Mouse (Mus musculus) heart, embryonic 12.5 days (tissue): ENCODE measurements around the gene Des. TPM values are rescaled to one million over a fixed set of nuclear protein-coding genes. Genes with fewer than 3 reads are reported as not detected.

Experiments used
- ATAC-seq: fragments of 200-750 bp; cut with Nextera tagmentation; 2 replicates; pipeline ENCODE4 v1.8.0; 2017; ENCODE audit warnings: moderate TSS enrichment, moderate library complexity; ENCODE audit not compliant: insufficient number of reproducible peaks, low FRiP score
- H3K27ac ChIP-seq: fragments of 300-500 bp; sonication (generic); 2 replicates; pipeline ENCODE4 v1.5.1; 2016; ENCODE audit warnings: mild to moderate bottlenecking, moderate library complexity; ENCODE audit not compliant: poor library complexity, severe bottlenecking
- H3K27me3 ChIP-seq: fragments of 300-500 bp; sonication (generic); replicated peaks from 2 replicates; pipeline ENCODE4 v1.6.1; 2016; ENCODE audit warnings: mild to moderate bottlenecking, moderate library complexity
- H3K36me3 ChIP-seq: fragments of 300-500 bp; sonication (generic); 2 replicates; pipeline ENCODE4 v1.6.1; 2016; ENCODE audit warnings: mild to moderate bottlenecking, moderate library complexity
- H3K4me1 ChIP-seq: fragments of 300-500 bp; sonication (generic); replicated peaks from 2 replicates; pipeline ENCODE4 v1.6.1; 2016; ENCODE audit warnings: mild to moderate bottlenecking
- H3K4me2 ChIP-seq: fragments of 300-500 bp; sonication (generic); 2 replicates; pipeline ENCODE4 v1.6.1; 2016; ENCODE audit warnings: mild to moderate bottlenecking, moderate library complexity
- H3K4me3 ChIP-seq: fragments of 300-500 bp; sonication (generic); 2 replicates; pipeline ENCODE4 v1.5.1; 2016; ENCODE audit warnings: mild to moderate bottlenecking
- H3K9ac ChIP-seq: fragments of 300-500 bp; sonication (generic); 2 replicates; pipeline ENCODE4 v1.6.1; 2016; ENCODE audit warnings: mild to moderate bottlenecking, moderate library complexity
- H3K9me3 ChIP-seq: fragments of 300-500 bp; sonication (generic); replicated peaks from 2 replicates; pipeline ENCODE4 v1.6.1; 2016; ENCODE audit warnings: mild to moderate bottlenecking, moderate library complexity
- WGBS: fragments of 180-500 bp; shearing (Covaris S2); methylation state at CpG from one replicate; pipeline ENCODE4 v1.1.7; 2016; 5-methylcytosine and 5-hydroxymethylcytosine counted together
- polyA plus RNA-seq: library from polyadenylated mRNA; unstranded; fragments of >200 nt; fragmentation: Nextera tagmentation; extraction: Ambion mirVana; gene quantifications from 2 replicates; pipeline ENCODE4 v1.2.1, GENCODE M21; 2016

The Des gene
- polyA plus RNA-seq, 1 experiment from 2014 or later = 500 TPM

- 85% methylated on average over 1 of the region's 1 CpGs for WGBS
- Histone ChIP-seq H3K9ac (no peak overlapping the region), H3K36me3 (no peaks in the 10 kb centered on the region), H3K4me3 (no peak overlapping the region), H3K27me3 (0 out of 2 replicates have a peak, but pooled peaks cover under 1% of the 10 kb centered on the region), H3K9me3 (no peaks in the 10 kb centered on the region; the same call in 1 of the 2 replicates), H3K27ac (no peak overlapping the region), H3K4me2 (no peak overlapping the region), H3K4me1 (0 out of 2 replicates have a peak, but pooled peaks cover 3% of the 10 kb centered on the region)
- ATAC-seq = no peak
Observed at GRCm38 (mm10) chr1:75331271-75331670, 28.9 kb upstream of the Des start.

- Histone ChIP-seq H3K27me3 (0 out of 2 replicates have a peak, but pooled peaks cover 7% of the 10 kb centered on the region), H3K4me3 (no peak overlapping the region), H3K9ac (no peak overlapping the region), H3K4me1 (peaks cover 8% of the 10 kb centered on the region; the same call in 1 of the 2 replicates), H3K27ac (no peak overlapping the region), H3K36me3 (no peaks in the 10 kb centered on the region), H3K9me3 (no peaks in the 10 kb centered on the region), H3K4me2 (no peak overlapping the region)
- WGBS = 45% methylated on average over 3 of the region's 3 CpGs
- ATAC-seq = no peak
Observed at GRCm38 (mm10) chr1:75336461-75336860, 23.7 kb upstream of the Des start.

- no peak for ATAC-seq
- no peak overlapping the region for H3K4me2 ChIP-seq
- 0 out of 2 replicates have a peak, but pooled peaks cover 7% of the 10 kb centered on the region for H3K27me3 ChIP-seq
- H3K9ac ChIP-seq = no peak overlapping the region
- no peak overlapping the region for H3K27ac ChIP-seq
- no peaks in the 10 kb centered on the region for H3K36me3 ChIP-seq
- 66% methylated on average over 9 of the region's 9 CpGs for WGBS
- peaks cover 8% of the 10 kb centered on the region; the same call in 1 of the 2 replicates for H3K4me1 ChIP-seq
- no peaks in the 10 kb centered on the region for H3K9me3 ChIP-seq
- no peak overlapping the region for H3K4me3 ChIP-seq
Observed at GRCm38 (mm10) chr1:75337097-75337496, 23.0 kb upstream of the Des start.

- Histone ChIP-seq H3K4me2 (no peak overlapping the region), H3K4me3 (no peak overlapping the region), H3K27me3 (0 out of 2 replicates have a peak, but pooled peaks cover 7% of the 10 kb centered on the region), H3K4me1 (peaks cover 8% of the 10 kb centered on the region; the same call in 1 of the 2 replicates), H3K27ac (no peak overlapping the region), H3K9ac (no peak overlapping the region), H3K9me3 (no peaks in the 10 kb centered on the region), H3K36me3 (no peaks in the 10 kb centered on the region)
- WGBS = 43% methylated on average over 11 of the region's 11 CpGs
- ATAC-seq = no peak
Observed at GRCm38 (mm10) chr1:75338091-75338694, 21.9 kb upstream of the Des start.

GRCm38 (mm10) chr1:75339337-75339736, 20.8 kb upstream of the Des start:
- Histone ChIP-seq H3K4me2 (no peak overlapping the region), H3K4me3 (no peak overlapping the region), H3K27ac (no peak overlapping the region), H3K9ac (no peak overlapping the region), H3K27me3 (0 out of 2 replicates have a peak, but pooled peaks cover 7% of the 10 kb centered on the region), H3K36me3 (no peaks in the 10 kb centered on the region), H3K9me3 (no peaks in the 10 kb centered on the region), H3K4me1 (peaks cover 16% of the 10 kb centered on the region)
- no peak for ATAC-seq
- 58% methylated on average over 9 of the region's 9 CpGs for WGBS

- H3K4me1 ChIP-seq = peaks cover 28% of the 10 kb centered on the region
- H3K4me3 ChIP-seq = no peak overlapping the region
- no peaks in the 10 kb centered on the region for H3K36me3 ChIP-seq
- H3K27me3 ChIP-seq = 0 out of 2 replicates have a peak, but pooled peaks cover 7% of the 10 kb centered on the region
- no peak for ATAC-seq
- no peak overlapping the region for H3K4me2 ChIP-seq
- H3K27ac ChIP-seq = no peak overlapping the region
- H3K9me3 ChIP-seq = no peaks in the 10 kb centered on the region
- H3K9ac ChIP-seq = no peak overlapping the region
- 76% methylated on average over 2 of the region's 2 CpGs for WGBS
Observed at GRCm38 (mm10) chr1:75340519-75340918, 19.6 kb upstream of the Des start.

- no peaks in the 10 kb centered on the region for H3K9me3 ChIP-seq
- H3K4me1 ChIP-seq = peaks cover 52% of the 10 kb centered on the region
- no peaks in the 10 kb centered on the region for H3K36me3 ChIP-seq
- H3K4me2 ChIP-seq = no peak overlapping the region
- no peak overlapping the region for H3K27ac ChIP-seq
- no peak for ATAC-seq
- H3K4me3 ChIP-seq = no peak overlapping the region
- no peak overlapping the region for H3K9ac ChIP-seq
- under 1% methylated on average over 8 of the region's 8 CpGs for WGBS
- 0 out of 2 replicates have a peak, but pooled peaks cover 5% of the 10 kb centered on the region for H3K27me3 ChIP-seq
Observed at GRCm38 (mm10) chr1:75342874-75343416, 17.2 kb upstream of the Des start.

GRCm38 (mm10) chr1:75344291-75345035, 15.7 kb upstream of the Des start:
- 2% methylated on average over 15 of the region's 15 CpGs for WGBS
- Histone ChIP-seq H3K27ac (peak overlapping the region; percentile 71), H3K4me1 (peaks cover 65% of the 10 kb centered on the region), H3K27me3 (0 out of 2 replicates have a peak, but pooled peaks cover 5% of the 10 kb centered on the region), H3K9ac (peak overlapping the region; percentile 11; the same call in 1 of the 2 replicates), H3K4me2 (peak overlapping the region; percentile 41), H3K36me3 (no peaks in the 10 kb centered on the region), H3K9me3 (no peaks in the 10 kb centered on the region), H3K4me3 (no peak overlapping the region)
- ATAC-seq = peak; percentile 56

- H3K36me3 ChIP-seq = no peaks in the 10 kb centered on the region
- peak overlapping the region; percentile 71 for H3K27ac ChIP-seq
- H3K4me3 ChIP-seq = no peak overlapping the region
- H3K27me3 ChIP-seq = no peaks in the 10 kb centered on the region
- peak overlapping the region; percentile 41 for H3K4me2 ChIP-seq
- ATAC-seq = no peak; the same call in 1 of the 2 replicates
- no peaks in the 10 kb centered on the region for H3K9me3 ChIP-seq
- 28% methylated on average over 20 of the region's 20 CpGs for WGBS
- no peak overlapping the region for H3K9ac ChIP-seq
- H3K4me1 ChIP-seq = peaks cover 66% of the 10 kb centered on the region
Observed at GRCm38 (mm10) chr1:75345036-75345935, 14.8 kb upstream of the Des start.

- peak overlapping the region; percentile 22; the same call in 1 of the 2 replicates for H3K4me2 ChIP-seq
- no peak for ATAC-seq
Observed at GRCm38 (mm10) chr1:75347279-75347678, 12.8 kb upstream of the Des start.

More at GRCm38 (mm10) chr1:75347279-75347678, 12.8 kb upstream of the Des start:
- WGBS = 24% methylated on average over 5 of the region's 5 CpGs
- Histone ChIP-seq H3K36me3 (no peaks in the 10 kb centered on the region), H3K4me1 (peaks cover 66% of the 10 kb centered on the region), H3K9me3 (no peaks in the 10 kb centered on the region), H3K27me3 (no peaks in the 10 kb centered on the region), H3K9ac (peak overlapping the region; percentile 53), H3K27ac (peak overlapping the region; percentile 95), H3K4me3 (no peak overlapping the region)
